Mouse (Mus musculus) ES-Bruce4 (cell line): Measurements from ENCODE around the gene Best1.

Source experiments
- CTCF ChIP-seq: IDR thresholded peaks from one replicate; pipeline ENCODE4 v1.8.1; 2011; ENCODE audit warnings: low read depth, low read length
- EP300 ChIP-seq: IDR thresholded peaks from 2 replicates; pipeline ENCODE4 v1.6.1; 2011; ENCODE audit warnings: low read depth, low read length; ENCODE audit not compliant: insufficient read depth
- POLR2A ChIP-seq: IDR thresholded peaks from one replicate; pipeline ENCODE4 v1.8.1; 2011; ENCODE audit warnings: low read length; ENCODE audit not compliant: insufficient read depth

- no peak for TF ChIP-seq POLR2A
- TF ChIP-seq CTCF = no peak
- no peak for TF ChIP-seq EP300
Observed at GRCm38 (mm10) chr19:10038910-10039309, 37.5 kb upstream of the Best1 start.
